Mouse (Mus musculus): ENCODE measurements at regions not wholly inside any gene's neighbourhood (a gene's known extent, or its start where the extent isn't known, plus 50 kb on each side); places are given as distances from the start of the nearest gene placed in this dataset.
"Not testable (repeated sequence)": the region's sequence is repeated elsewhere in the genome, so short reads cannot be mapped to it uniquely, and the experiment has no call there.

- not testable (repeated sequence) for H3K27ac ChIP-seq (ENCODE audit: low read depth, low read length); H3K9me3 ChIP-seq (ENCODE audit: low read length); H3K4me1 ChIP-seq (ENCODE audit: insufficient read depth); H3K27me3 ChIP-seq (ENCODE audit: insufficient read depth, low read length); H3K36me3 ChIP-seq (ENCODE audit: insufficient read depth); H3K4me3 ChIP-seq (ENCODE audit: low read depth, low read length)
- H3K4me2 ChIP-seq (ENCODE audit: low read depth) = peak overlapping the region; percentile 35
- H3K9ac ChIP-seq = 0 out of 2 replicates have a peak overlapping the region, but pooled peaks have one; percentile 28
- DNase-seq (peak; percentile 11), ATAC-seq (peak; percentile 99)
- 3% methylated on average over 23 of the region's 65 CpGs for WGBS
Measured at GRCm38 (mm10) chr5:108903134-108903923, 50.9 kb upstream of the Vmn2r9 start.
